Mouse (Mus musculus): ENCODE measurements around the gene Fermt2. TPM values are rescaled to one million over a fixed set of nuclear protein-coding genes. Genes with fewer than 3 reads are reported as not detected.

Fermt2 gene
- polyA plus RNA-seq, 1 experiment: 95.9 TPM

DNA sequence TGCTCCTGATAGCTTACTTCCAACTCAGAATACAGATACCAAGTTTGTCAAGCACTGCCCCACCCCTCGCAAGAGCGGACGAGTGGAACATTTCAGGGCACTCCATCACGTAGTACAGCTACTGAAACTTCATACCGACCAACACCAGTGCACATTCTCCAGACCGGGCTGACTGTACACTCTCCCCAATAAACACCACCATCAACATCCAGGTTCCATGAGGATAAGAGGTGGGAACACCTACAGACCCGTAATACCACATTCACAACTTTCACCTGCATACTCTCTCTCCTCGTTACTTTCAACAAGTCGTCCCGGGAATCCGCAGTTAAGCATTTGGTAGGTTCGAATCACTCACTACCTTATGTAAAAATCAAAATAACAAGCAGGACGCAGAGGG is 1.1 kb downstream of the Fermt2 start:
- H3K9ac ChIP-seq (ENCODE audit: low read depth, poor library complexity, severe bottlenecking): peak overlapping the region; percentile 90
- H3K36me3 ChIP-seq (ENCODE audit: control insufficient read depth, insufficient read depth, low read length, poor library complexity, severe bottlenecking): peaks cover 4% of the 10 kb centered on the region; the same call in 1 of the 2 replicates
- H3K27me3 ChIP-seq (ENCODE audit: control insufficient read depth, insufficient read depth, low read length, poor library complexity, severe bottlenecking): no peaks in the 10 kb centered on the region
- H3K27ac ChIP-seq (ENCODE audit: insufficient read depth, low read length): no peak overlapping the region
- TF ChIP-seq CTCF (IDR thresholded peaks at IDR 0.05; ENCODE audit: low read depth, low read length) (no peak), EP300 (IDR thresholded peaks at IDR 0.05; ENCODE audit: insufficient read depth, low read depth, low read length) (no peak), POLR2A (IDR thresholded peaks at IDR 0.05; ENCODE audit: insufficient read depth, low read length) (no peak)
- H3K9me3 ChIP-seq (replicated peaks; ENCODE audit: control insufficient read depth, insufficient read depth, low read length, poor library complexity, severe bottlenecking): no peaks in the 10 kb centered on the region
- H3K4me3 ChIP-seq (ENCODE audit: low read depth, low read length): peak overlapping the region; percentile 100
- no peaks in the 10 kb centered on the region for H3K4me1 ChIP-seq (ENCODE audit: control insufficient read depth, insufficient read depth, low read length)

DNA sequence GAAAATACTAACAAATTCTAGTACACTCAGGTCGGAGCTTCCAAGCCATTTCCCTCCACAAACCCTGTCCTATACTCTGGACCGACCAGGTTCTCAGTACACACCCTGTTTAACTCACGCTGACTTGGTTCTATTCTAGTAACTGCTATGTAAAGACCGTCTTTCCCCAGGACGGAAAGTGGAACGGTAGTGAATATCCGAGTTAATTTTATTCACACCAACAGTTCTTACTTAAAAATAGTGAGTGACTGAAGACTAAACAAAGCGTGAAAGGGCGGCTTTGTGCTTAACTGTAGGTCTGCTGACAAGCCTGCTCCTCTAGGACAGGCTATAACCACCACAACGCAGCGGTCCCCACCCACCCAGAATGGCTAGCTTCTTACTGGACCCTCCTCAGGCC is 14.1 kb downstream of the Fermt2 start:
- TF ChIP-seq CTCF (IDR thresholded peaks at IDR 0.05; ENCODE audit: low read depth, low read length): no peak
- no peak for TF ChIP-seq POLR2A (IDR thresholded peaks at IDR 0.05; ENCODE audit: insufficient read depth, low read length)
- no peak for TF ChIP-seq EP300 (IDR thresholded peaks at IDR 0.05; ENCODE audit: insufficient read depth, low read depth, low read length)
- Histone ChIP-seq H3K36me3 (ENCODE audit: control insufficient read depth, insufficient read depth, low read length, poor library complexity, severe bottlenecking) (no peaks in the 10 kb centered on the region), H3K9me3 (replicated peaks; ENCODE audit: control insufficient read depth, insufficient read depth, low read length, poor library complexity, severe bottlenecking) (no peaks in the 10 kb centered on the region)

DNA sequence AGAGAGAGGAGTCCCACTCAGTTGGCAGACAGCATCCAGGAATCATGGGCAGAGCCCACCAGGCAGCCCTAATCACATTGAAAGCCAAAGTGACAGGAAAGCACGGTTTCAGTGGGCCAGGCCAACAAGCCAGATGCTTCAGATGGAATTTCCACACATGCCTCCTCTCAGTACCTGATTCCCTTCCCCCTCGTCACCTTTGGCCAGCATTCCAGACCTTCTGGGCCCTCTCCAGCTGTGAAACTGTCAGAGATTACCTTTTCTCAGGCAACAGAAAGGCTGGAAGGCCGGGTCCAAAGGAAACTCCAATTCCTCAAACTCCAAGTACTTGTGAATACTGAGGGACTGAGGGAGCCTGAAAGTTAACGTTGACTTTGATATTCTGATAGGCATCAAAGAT is 19.1 kb downstream of the Fermt2 start:
- H3K4me1 ChIP-seq (ENCODE audit: control insufficient read depth, insufficient read depth, low read length): peaks cover 3% of the 10 kb centered on the region
- no peak overlapping the region for H3K27ac ChIP-seq (ENCODE audit: insufficient read depth, low read length)
- no peak overlapping the region for H3K4me3 ChIP-seq (ENCODE audit: low read depth, low read length)
- no peak for TF ChIP-seq EP300 (IDR thresholded peaks at IDR 0.05; ENCODE audit: insufficient read depth, low read depth, low read length)
- no peak for TF ChIP-seq POLR2A (IDR thresholded peaks at IDR 0.05; ENCODE audit: insufficient read depth, low read length)
- no peak for TF ChIP-seq CTCF (IDR thresholded peaks at IDR 0.05; ENCODE audit: low read depth, low read length)
- no peaks in the 10 kb centered on the region for H3K36me3 ChIP-seq (ENCODE audit: control insufficient read depth, insufficient read depth, low read length, poor library complexity, severe bottlenecking)
- no peaks in the 10 kb centered on the region for H3K27me3 ChIP-seq (ENCODE audit: control insufficient read depth, insufficient read depth, low read length, poor library complexity, severe bottlenecking)
- H3K9me3 ChIP-seq (replicated peaks; ENCODE audit: control insufficient read depth, insufficient read depth, low read length, poor library complexity, severe bottlenecking): no peaks in the 10 kb centered on the region
- no peak overlapping the region for H3K9ac ChIP-seq (ENCODE audit: low read depth, poor library complexity, severe bottlenecking)

More for the DNA sequence above, 14.1 kb downstream of the Fermt2 start:
- no peak overlapping the region for H3K9ac ChIP-seq (ENCODE audit: low read depth, poor library complexity, severe bottlenecking)
- peaks cover 3% of the 10 kb centered on the region for H3K4me1 ChIP-seq (ENCODE audit: control insufficient read depth, insufficient read depth, low read length)
- H3K27me3 ChIP-seq (ENCODE audit: control insufficient read depth, insufficient read depth, low read length, poor library complexity, severe bottlenecking): no peaks in the 10 kb centered on the region
- no peak overlapping the region for H3K27ac ChIP-seq (ENCODE audit: insufficient read depth, low read length)
- no peak overlapping the region for H3K4me3 ChIP-seq (ENCODE audit: low read depth, low read length)

DNA sequence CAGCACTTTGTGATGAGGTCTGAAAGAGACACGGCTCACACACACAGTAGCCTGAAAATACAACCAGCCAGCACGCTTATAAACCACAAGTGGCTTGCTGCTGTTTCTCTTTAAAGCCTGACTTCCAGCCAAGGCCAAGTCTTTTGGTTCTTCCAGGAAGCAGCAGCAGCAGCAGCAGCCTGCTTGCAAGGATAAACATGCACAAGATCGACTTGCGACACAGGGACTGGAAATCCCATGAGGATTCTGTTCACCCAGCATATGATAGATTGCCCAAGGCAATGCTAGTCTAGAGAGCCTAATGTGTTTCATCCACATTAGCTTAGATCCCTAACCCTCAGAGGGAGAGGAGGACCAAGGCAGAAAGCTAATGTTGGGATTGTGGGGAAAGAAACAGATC is 22.0 kb downstream of the Fermt2 start:
- Histone ChIP-seq H3K36me3 (ENCODE audit: control insufficient read depth, insufficient read depth, low read length, poor library complexity, severe bottlenecking) (no peaks in the 10 kb centered on the region), H3K4me3 (ENCODE audit: low read depth, low read length) (no peak overlapping the region), H3K27me3 (ENCODE audit: control insufficient read depth, insufficient read depth, low read length, poor library complexity, severe bottlenecking) (no peaks in the 10 kb centered on the region), H3K27ac (ENCODE audit: insufficient read depth, low read length) (peak overlapping the region; percentile 40; the same call in 1 of the 2 replicates), H3K9me3 (replicated peaks; ENCODE audit: control insufficient read depth, insufficient read depth, low read length, poor library complexity, severe bottlenecking) (no peaks in the 10 kb centered on the region), H3K9ac (ENCODE audit: low read depth, poor library complexity, severe bottlenecking) (no peak overlapping the region), H3K4me1 (ENCODE audit: control insufficient read depth, insufficient read depth, low read length) (peaks cover 1% of the 10 kb centered on the region)
- TF ChIP-seq EP300 (IDR thresholded peaks at IDR 0.05; ENCODE audit: insufficient read depth, low read depth, low read length): no peak
- TF ChIP-seq POLR2A (IDR thresholded peaks at IDR 0.05; ENCODE audit: insufficient read depth, low read length): no peak
- TF ChIP-seq CTCF (IDR thresholded peaks at IDR 0.05; ENCODE audit: low read depth, low read length): no peak

DNA sequence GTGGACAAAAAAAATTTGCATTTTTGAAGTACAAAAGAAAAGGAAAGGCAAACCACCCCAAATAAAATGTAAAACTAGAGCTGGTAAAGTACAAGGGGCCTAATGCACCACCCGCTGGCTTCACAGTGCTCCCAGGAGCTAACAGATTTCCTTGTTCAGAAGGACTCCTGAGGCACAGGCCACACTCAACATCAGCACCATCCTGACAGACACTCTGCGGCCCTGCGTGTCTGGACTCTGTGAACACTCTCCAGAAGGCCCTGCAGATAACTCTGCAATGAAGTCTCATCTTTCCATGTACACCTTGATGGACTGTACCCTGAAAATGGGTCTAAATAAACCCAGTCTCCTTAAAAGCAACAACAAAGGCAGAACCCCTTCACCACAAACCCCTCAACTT is 22.5 kb downstream of the Fermt2 start:
- H3K27ac ChIP-seq (ENCODE audit: insufficient read depth, low read length): peak overlapping the region; percentile 40; the same call in 1 of the 2 replicates
- TF ChIP-seq POLR2A (IDR thresholded peaks at IDR 0.05; ENCODE audit: insufficient read depth, low read length) (no peak), EP300 (IDR thresholded peaks at IDR 0.05; ENCODE audit: insufficient read depth, low read depth, low read length) (no peak), CTCF (IDR thresholded peaks at IDR 0.05; ENCODE audit: low read depth, low read length) (no peak)
- no peaks in the 10 kb centered on the region for H3K36me3 ChIP-seq (ENCODE audit: control insufficient read depth, insufficient read depth, low read length, poor library complexity, severe bottlenecking)
- H3K9me3 ChIP-seq (replicated peaks; ENCODE audit: control insufficient read depth, insufficient read depth, low read length, poor library complexity, severe bottlenecking): no peaks in the 10 kb centered on the region
- peaks cover 1% of the 10 kb centered on the region for H3K4me1 ChIP-seq (ENCODE audit: control insufficient read depth, insufficient read depth, low read length)
- no peaks in the 10 kb centered on the region for H3K27me3 ChIP-seq (ENCODE audit: control insufficient read depth, insufficient read depth, low read length, poor library complexity, severe bottlenecking)
- H3K4me3 ChIP-seq (ENCODE audit: low read depth, low read length): no peak overlapping the region
- no peak overlapping the region for H3K9ac ChIP-seq (ENCODE audit: low read depth, poor library complexity, severe bottlenecking)

DNA sequence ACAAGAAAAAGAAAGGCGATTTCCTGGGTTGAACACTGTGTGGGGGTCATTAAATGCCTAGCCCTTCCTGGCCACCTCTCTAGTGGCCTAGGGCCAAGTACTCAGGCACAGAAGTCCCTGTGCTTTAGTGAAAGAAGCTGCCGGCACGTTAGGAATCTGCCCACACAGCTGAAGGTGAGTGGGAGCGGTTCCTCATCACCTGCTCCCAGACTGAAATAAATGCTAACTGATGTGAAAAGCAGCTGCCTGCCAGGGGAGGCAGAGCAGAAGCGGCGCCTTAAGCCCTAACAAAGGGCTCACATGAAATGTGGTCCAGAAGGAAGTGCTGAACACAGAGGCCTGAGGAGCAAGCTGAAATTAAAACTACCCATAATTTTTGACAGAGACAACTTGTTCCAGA is 22.9 kb downstream of the Fermt2 start:
- TF ChIP-seq EP300 (IDR thresholded peaks at IDR 0.05; ENCODE audit: insufficient read depth, low read depth, low read length) (no peak; the same call in 1 of the 2 replicates), POLR2A (IDR thresholded peaks at IDR 0.05; ENCODE audit: insufficient read depth, low read length) (no peak), CTCF (IDR thresholded peaks at IDR 0.05; ENCODE audit: low read depth, low read length) (no peak)

More for the DNA sequence above, 22.9 kb downstream of the Fermt2 start:
- Histone ChIP-seq H3K4me1 (ENCODE audit: control insufficient read depth, insufficient read depth, low read length) (peaks cover 1% of the 10 kb centered on the region), H3K36me3 (ENCODE audit: control insufficient read depth, insufficient read depth, low read length, poor library complexity, severe bottlenecking) (no peaks in the 10 kb centered on the region), H3K27ac (ENCODE audit: insufficient read depth, low read length) (peak overlapping the region; percentile 53; the same call in 1 of the 2 replicates), H3K9me3 (replicated peaks; ENCODE audit: control insufficient read depth, insufficient read depth, low read length, poor library complexity, severe bottlenecking) (no peaks in the 10 kb centered on the region), H3K4me3 (ENCODE audit: low read depth, low read length) (no peak overlapping the region), H3K9ac (ENCODE audit: low read depth, poor library complexity, severe bottlenecking) (no peak overlapping the region), H3K27me3 (ENCODE audit: control insufficient read depth, insufficient read depth, low read length, poor library complexity, severe bottlenecking) (no peaks in the 10 kb centered on the region)

Measured in ES-Bruce4 (cell line).